Mouse (Mus musculus) lung, adult 2 months (tissue): ENCODE measurements around the gene Fez2.

Source experiments
- CTCF ChIP-seq: fragments of 200-500 bp; IDR thresholded peaks from 2 replicates; pipeline ENCODE4 v1.5.1; 2011; ENCODE audit warnings: mild to moderate bottlenecking, low read length, control low read depth; ENCODE audit not compliant: insufficient read depth
- POLR2A ChIP-seq: fragments of 200-500 bp; IDR thresholded peaks from 2 replicates; pipeline ENCODE4 v1.6.1; 2011; ENCODE audit warnings: low read depth, mild to moderate bottlenecking, control low read depth, low read length, borderline replicate concordance; ENCODE audit errors: extremely low read depth

DNA sequence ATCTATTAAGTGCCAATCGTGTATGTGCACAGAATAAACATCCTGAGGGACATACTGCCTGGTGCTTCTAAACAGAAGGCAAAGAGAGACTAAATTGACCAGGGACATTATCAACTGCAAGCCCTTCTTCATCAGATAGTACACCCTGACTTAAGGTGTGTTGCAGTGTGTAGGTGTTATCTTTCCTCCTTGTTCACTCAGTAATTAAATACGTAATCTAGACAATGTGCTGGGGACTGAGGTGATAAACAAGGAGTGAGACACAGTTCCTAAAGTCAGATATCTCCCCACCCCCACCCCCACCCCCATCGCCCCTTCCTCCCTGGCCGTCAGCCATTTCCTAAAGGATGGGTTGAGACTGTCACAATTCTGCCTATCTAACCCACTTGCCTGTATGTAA is 90.8 kb downstream of the Fez2 start:
- TF ChIP-seq CTCF (no peak), POLR2A (no peak)
